In genomic region chr4:57005011-57005410, GRCm38 (mm10) we compare ENCODE assay signal across 12 mouse cellular contexts. TPM values are rescaled to one million over a fixed set of nuclear protein-coding genes. Genes with fewer than 3 reads are reported as not detected.
DNase-seq lines count a peak whose midpoint lies in the region; ATAC-seq lines count a peak whose summit lies in the region.
"Had no signal": no experiment of that assay in that cellular context is flagged by ENCODE, and none has a peak within 500 bp of the region (broad histone marks: within the 10 kb centered on the region; RNA-seq: fewer than 3 reads in every experiment).

No protein-coding gene starts in this region.

- H3K4me3 ChIP-seq in neural tube, embryonic 15.5 days (replicated peaks): no peak overlapping the region
- H3K4me3 ChIP-seq: heart, adult 2 months; myocyte had no signal

- H3K27me3 ChIP-seq in neural tube, embryonic 15.5 days (replicated peaks): no peaks in the 10 kb centered on the region

- H3K9me3 ChIP-seq in neural tube, embryonic 15.5 days (replicated peaks): no peaks in the 10 kb centered on the region

- H3K27ac ChIP-seq in neural tube, embryonic 15.5 days (replicated peaks): no peak overlapping the region
- H3K27ac ChIP-seq: heart, adult 2 months had no signal

- H3K4me2 ChIP-seq in neural tube, embryonic 15.5 days: no peak overlapping the region

- H3K36me3 ChIP-seq in neural tube, embryonic 15.5 days: peaks cover 11% of the 10 kb centered on the region

- H3K9ac ChIP-seq in neural tube, embryonic 15.5 days (replicated peaks): no peak overlapping the region

- no peaks in the 10 kb centered on the region for H3K4me1 ChIP-seq in neural tube, embryonic 15.5 days

- 67% methylated on average over 8 of the region's 8 CpGs for WGBS in neural tube, embryonic 15.5 days

- peak; percentile 59 to 72 for DNase-seq in layer of hippocampus, postnatal 10 days (ENCODE audit: low spot score in 2 of 2)
- no peak for DNase-seq in layer of hippocampus, adult 8-10 months (ENCODE audit: low spot score in 2 of 2)
- DNase-seq in right cerebral cortex, postnatal 4 days: peak; percentile 70
- DNase-seq in right cerebral cortex, adult 2 months (ENCODE audit: low spot score in 2 of 2): no peak
- DNase-seq in cerebellum, postnatal 14 days: peak; percentile 89 to 93
- DNase-seq in spleen, postnatal 14 days (ENCODE audit: low spot score in 2 of 2): no peak
- DNase-seq in heart, adult 9 months (ENCODE audit: low spot score in 2 of 2): no peak
- DNase-seq: heart, adult 2 months; right cerebral cortex, postnatal 25 days had no signal

- ATAC-seq in neural tube, embryonic 15.5 days (ENCODE audit: low FRiP score): peak; percentile 67
- ATAC-seq: inflammation-experienced regulatory T-cells, adult 6 months had no signal

RNA-seq across cellular contexts. Expression of gene Frrs1l, which starts 14.8 kb away (rescaled TPM):
- 100 to 1,000 TPM; 111 to 129 TPM for total RNA-seq in layer of hippocampus, postnatal 10 days (2021)
- total RNA-seq in layer of hippocampus, adult 8-10 months (2022): 100 to 1,000 TPM; 179 to 224 (median 205) TPM
- 21.8 and 26.1 TPM in 2 replicates for polyA plus RNA-seq in neural tube, embryonic 15.5 days (2015; fragmentation: Nextera tagmentation; extraction: Ambion mirVana)
- polyA plus RNA-seq: inflammation-experienced regulatory T-cells, adult 6 months; myocyte had no signal

RNA-seq across cellular contexts. Expression of gene Tmem245, which starts 57.8 kb away (rescaled TPM):
- 10 to 100 TPM; 27.1 to 27.6 TPM for total RNA-seq in layer of hippocampus, postnatal 10 days (2021)
- total RNA-seq in layer of hippocampus, adult 8-10 months (2022): 10 to 100 TPM; 30.9 to 42.1 (median 33.8) TPM
- polyA plus RNA-seq in neural tube, embryonic 15.5 days (2015; fragmentation: Nextera tagmentation; extraction: Ambion mirVana): 9.9 and 10.8 TPM in 2 replicates

Comparison
In these comparisons a context has a peak if more than half of its experiments do, and no peak if none do; other contexts are left out.
1. DNase-seq: peak in layer of hippocampus, postnatal 10 days (2 of 2), right cerebral cortex, postnatal 4 days (single experiment) and cerebellum, postnatal 14 days (2 of 2); none in layer of hippocampus, adult 8-10 months (0 of 2), right cerebral cortex, adult 2 months (0 of 2), spleen, postnatal 14 days (0 of 2) and heart, adult 9 months (0 of 2).